Mouse (Mus musculus): ENCODE data around the gene Rad51b.

Gene Rad51b

GRCm38 (mm10) chr12:79498326-79498725 is 201.2 kb downstream of the Rad51b start:
- no peak for DNase-seq

DNA sequence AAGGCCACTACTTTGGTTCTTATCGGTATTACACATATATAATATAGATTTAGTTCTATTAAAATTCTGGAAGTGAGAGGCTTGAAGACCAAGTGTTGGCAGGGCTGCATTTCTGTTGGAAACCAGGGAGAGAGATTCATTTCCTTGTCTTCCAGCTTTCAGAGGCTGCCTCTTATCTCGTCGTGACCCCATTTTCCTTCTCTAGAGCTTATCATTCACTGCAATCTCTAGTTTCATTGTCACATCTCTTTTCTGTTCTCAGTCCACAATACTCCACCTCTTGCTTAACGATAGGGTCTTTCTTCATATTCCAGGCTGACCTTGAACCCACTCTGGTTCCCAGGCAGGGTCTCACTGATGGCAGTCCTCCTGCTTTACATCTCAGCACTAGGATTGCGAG is 202.7 kb downstream of the Rad51b start:
- DNase-seq: no peak

DNA sequence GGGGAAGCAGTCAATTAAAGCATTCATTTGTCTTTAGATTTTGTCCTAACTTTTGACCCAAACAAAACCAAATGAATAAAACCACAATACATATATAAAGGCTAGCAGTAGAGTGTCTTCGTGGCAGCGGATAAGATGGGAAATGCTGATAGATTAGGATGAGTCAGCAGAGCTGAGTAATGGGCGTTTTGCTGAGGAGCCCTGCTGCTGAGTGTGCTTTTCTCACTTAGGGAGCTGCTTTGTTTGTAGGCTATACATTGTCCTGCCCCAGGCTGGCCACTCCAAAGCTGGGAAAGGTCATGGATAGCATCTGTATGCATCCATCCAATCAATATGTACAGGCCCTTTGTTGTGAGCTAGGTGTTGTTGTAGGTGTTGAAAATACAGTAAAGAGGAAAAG is 204.8 kb downstream of the Rad51b start:
- no peak for DNase-seq

GRCm38 (mm10) chr12:79502862-79503581 is 205.9 kb downstream of the Rad51b start:
- DNase-seq: no peak

GRCm38 (mm10) chr12:79503582-79504515 is 206.8 kb downstream of the Rad51b start:
- peak; percentile 56 to 67 for DNase-seq

GRCm38 (mm10) chr12:79504641-79505040 is 207.6 kb downstream of the Rad51b start:
- DNase-seq: no peak

GRCm38 (mm10) chr12:79506421-79506820 is 209.3 kb downstream of the Rad51b start:
- DNase-seq: no peak

DNA sequence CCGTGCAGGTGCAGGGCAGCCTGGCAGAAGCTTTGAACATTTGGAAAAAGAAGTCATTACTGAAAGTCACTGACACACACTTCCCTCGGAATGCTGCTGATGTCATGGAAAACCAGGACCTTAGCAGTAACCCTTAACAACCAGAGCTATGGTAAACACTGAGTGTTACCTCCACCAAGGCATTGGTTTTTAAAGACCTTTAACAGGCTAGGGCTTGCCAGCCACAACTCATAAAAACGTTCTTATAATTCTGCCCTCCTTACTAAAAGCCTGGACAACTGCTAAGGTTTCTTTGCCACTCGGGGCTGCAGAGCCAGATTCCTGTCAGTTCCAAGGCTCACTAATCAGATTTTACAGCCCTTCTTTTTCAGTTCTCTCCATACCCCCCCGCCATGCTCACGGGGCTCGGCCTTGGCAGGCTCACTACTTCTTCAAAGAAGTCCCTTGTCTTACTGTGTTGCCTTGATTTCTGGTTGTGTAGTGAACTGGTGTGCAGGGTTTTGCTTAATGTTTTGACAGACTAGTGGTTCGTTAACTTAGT is 210.1 kb downstream of the Rad51b start:
- DNase-seq: peak; percentile 48 to 66

GRCm38 (mm10) chr12:79511454-79512204 is 214.5 kb downstream of the Rad51b start:
- peak; percentile 84 to 86 for DNase-seq

DNA sequence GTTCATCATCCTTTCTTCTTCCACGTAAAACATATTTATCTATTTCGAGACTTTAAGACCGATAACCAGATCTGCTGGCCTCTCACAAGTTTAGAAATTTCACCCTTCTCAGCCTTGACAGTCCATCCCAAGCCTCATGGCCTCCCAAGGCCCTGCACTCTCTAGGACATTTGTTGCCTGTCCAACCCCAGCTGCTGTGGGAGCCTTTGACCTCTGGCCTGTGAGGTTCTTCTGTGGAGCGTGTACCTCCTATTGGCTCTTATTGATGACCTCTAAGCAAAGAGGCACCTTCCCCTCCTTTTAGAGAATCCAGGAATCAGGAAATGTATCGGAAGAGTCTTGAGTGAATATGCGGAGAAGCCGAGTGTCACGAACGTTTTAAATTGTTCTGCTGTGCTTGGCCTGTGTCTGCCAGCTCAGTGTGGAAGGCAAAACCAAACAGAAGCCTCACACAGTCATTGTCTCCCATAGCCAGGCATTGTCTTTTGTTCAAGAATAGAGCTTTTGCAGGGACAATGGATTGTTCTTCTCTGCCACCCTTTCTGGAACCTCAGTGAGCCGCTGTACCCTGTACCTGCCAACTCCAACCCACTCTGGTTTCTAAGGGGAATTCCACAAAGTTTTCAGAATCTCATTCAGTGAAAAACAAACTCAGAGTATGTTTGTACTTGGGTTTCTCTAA is 215.3 kb downstream of the Rad51b start:
- no peak for DNase-seq

DNA sequence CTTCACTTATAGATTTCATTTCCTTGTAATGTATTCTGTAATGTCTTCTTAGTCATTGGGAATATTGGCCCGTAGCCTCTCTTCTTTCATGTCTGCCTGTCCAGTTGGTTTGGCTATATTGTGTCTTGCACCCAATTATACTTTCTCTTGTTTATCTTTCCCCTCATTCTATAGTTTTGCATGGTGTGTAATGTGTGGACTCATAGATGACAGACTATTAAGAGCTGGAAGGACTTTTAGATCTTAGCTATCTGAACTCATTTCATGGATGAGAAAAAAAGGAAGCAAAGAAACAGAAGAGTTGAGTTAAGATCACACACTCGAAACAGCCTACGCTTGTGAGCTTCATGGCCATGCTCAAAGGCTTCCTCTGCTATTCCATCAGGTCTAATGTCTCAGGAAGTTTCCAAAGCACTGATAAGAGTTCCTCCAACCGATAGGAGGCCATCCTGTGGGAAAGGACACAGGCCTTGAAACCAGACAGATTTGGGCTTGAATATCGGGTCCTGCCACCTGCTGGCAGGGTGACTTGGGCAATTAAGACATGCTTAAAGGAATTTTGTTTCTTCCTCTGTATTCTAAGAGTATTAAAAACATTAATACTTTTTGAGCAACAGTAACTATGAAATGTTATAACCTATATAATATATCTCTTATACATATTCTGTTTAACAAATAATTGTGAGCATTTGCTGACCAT is 216.1 kb downstream of the Rad51b start:
- no peak for DNase-seq

- DNase-seq: no peak
Observed at GRCm38 (mm10) chr12:79514680-79515079, 217.6 kb downstream of the Rad51b start.

DNA sequence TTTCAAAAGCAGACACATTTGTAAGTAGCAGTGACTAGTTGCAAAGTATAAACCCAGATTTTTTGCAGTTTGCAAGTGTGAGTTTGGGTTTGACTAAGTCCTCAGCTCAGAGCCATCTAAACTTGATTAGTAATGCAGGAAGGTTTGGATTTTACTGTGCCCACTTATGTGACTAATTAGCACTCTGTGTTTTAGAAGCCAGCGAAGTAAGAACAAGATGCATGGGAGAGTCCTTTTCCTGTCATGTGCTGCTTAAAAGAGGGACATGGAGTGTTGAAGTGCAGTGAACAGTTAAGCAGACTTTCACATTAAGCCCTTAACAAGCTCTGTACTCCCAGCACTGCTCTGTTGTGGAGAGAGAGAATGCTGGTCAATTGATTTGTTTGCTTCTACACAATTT is 225.3 kb downstream of the Rad51b start:
- DNase-seq: no peak

- peak in 1 of 2 experiments; percentile 10 for DNase-seq
Observed at GRCm38 (mm10) chr12:79524941-79525871, 228.1 kb downstream of the Rad51b start.

DNA sequence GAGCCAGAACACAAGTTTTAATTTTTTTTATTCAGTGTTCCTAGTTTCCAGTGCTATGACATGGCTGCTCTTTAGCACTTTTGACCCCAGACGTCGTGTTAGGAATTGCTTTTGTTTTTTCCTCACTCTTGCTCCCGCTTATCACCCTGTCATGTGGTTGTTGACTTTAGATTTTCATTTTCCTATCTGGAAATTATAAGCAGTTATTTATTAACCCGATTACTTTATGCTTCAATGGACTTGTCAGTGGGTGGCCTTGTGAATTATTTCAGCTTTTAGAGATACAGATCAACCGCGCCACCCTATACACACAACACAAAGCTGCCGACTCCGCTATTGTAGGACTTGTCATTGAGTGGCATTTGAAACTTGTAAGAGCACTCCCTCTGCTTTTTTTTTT is 228.8 kb downstream of the Rad51b start:
- no peak for DNase-seq

- no peak for DNase-seq
Observed at GRCm38 (mm10) chr12:79527222-79527621, 230.1 kb downstream of the Rad51b start.

GRCm38 (mm10) chr12:79530275-79530902 is 233.3 kb downstream of the Rad51b start:
- no peak for DNase-seq

DNA sequence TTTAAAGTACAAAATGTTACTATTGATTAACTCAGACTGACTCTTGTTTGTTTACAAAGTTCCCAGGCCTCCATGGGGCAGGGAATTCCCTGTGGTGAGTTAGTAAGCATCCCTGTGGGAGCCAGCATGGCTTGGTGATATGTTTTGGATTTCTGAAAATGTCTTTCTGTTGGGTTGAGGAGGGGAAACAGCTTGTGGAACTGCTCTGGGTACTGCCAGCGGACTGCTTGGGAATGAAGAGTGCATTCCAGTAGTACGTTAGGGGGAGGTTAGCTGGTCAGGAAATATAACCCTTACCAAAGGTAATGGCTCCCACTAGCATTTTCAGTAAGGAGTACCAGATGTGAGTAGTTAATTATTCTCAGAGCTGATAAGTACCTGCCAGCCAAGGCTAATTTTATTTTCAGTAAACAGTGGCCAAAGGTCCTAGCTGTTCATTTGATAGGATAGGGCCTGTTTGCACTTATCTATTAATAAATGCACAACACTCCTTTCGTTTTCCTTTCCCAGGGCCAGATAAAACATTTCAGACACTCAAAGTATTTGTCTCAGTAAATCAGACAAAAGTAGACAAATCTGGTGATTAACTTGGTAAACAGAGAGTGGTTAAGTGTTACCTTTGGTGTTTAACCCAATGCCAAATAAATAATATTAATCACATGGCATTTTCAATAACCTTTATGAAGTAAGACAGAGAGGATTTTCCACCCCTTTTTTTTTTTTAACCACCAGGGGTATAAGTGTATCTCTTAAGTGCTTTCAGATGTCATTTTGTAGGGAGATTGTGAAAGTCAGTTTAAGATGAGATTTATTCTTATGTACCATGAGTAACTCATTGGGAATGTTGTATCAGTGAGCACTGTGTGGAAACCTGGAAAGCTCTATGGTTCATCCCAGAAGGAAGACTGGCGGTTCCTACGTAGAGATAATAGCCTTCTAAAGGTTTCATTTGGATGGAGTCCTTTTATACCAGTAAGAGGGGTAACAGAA is 235.0 kb downstream of the Rad51b start:
- DNase-seq: no peak

DNA sequence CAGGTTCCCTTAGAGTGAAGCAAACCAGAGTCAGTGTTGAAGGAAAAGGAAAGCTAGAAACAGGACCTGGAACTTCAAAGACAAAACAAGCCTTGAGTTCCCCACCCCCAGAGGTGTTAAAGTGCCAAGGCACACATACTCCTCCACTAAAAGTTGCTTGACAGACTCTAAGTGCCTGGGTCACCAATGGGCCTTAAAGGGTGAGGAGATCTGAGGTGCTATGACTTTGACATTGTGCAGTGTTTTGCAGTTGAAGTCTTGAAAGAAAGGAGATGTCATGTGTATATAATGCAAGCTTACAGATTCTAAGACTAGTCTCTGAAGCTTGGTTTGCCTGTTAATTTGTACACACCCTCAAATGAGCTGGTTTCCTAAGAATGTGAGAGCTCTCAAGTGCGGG is 237.7 kb downstream of the Rad51b start:
- DNase-seq: no peak
